Mouse (Mus musculus): Measurements from ENCODE around the gene Rnf214. TPM values are rescaled to one million over a fixed set of nuclear protein-coding genes. Genes with fewer than 3 reads are reported as not detected.
A peak's percentile ranks its signal among the peaks of the same experiment; 100 is the strongest.

The Rnf214 gene
- polyA plus RNA-seq, 1 experiment from 2014 or later = 39.2 TPM

DNA sequence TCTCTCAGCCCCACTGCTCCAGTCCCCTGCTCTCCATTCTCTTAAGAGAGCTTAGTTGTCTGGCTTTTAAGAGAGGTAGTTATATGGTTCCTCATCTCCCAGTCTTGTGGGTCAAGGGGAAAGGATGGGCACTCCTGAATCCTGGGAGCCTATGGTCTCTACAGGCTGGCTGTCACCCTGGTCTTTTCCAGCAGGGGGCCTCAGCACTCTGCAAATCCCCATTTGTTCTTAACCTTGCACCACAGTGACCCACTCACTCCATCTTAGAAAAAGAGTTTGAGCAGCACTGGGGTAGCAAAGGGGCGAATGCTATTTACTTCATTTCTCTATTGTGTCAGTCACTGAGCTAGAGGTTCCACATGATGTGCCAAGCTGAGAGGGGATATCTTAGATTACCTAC is 5.0 kb upstream of the Rnf214 start:
- H3K4me3 ChIP-seq (ENCODE audit: inconsistent target) = no peak overlapping the region
- 67% methylated on average over 1 of the region's 1 CpGs for WGBS (ENCODE audit: missing documents)
- no peak overlapping the region for H3K27ac ChIP-seq
- peaks cover 72% of the 10 kb centered on the region for H3K36me3 ChIP-seq (ENCODE audit: inconsistent target)
- H3K79me2 ChIP-seq (ENCODE audit: inconsistent target) = peaks cover 31% of the 10 kb centered on the region

DNA sequence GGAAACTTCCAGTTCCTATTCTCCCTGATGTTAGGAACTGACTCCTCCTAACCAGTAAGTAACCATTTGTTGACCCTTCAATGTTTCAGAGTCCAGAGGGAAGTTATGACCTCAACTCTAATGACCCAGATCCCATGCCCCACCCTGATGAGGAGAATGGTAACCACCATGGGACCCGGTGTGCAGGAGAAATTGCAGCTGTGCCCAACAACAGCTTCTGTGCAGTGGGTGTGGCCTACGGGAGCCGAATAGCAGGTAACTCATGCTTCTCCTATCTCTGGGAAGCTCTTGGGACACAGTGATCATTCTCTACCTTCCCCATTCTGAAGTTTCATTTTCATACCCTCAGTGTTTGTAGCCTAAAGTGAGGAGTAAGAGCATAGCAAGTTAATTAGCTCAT is 4.3 kb upstream of the Rnf214 start:
- 59% methylated on average over 3 of the region's 3 CpGs for WGBS (ENCODE audit: missing documents)
- Histone ChIP-seq H3K27ac (no peak overlapping the region), H3K4me3 (ENCODE audit: inconsistent target) (no peak overlapping the region), H3K79me2 (ENCODE audit: inconsistent target) (peaks cover 31% of the 10 kb centered on the region), H3K36me3 (ENCODE audit: inconsistent target) (peaks cover 68% of the 10 kb centered on the region)

DNA sequence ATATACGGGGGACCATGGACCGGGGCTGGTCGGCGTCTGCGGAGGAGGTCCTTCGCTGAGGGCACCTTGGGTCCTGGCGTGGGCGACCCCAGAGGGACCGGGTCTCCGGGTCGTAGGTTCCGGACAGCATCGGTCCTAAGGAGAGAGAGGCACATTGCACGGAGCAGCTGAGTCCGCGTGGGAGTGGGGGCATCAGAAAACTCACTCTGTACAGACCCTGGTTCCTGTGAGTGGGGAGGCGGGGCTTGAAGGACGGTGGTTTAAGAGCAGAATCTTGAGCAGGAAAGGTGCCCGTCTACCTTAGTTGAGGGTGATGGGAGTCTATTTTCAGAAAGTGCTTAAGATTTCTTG is 342 bp upstream of the Rnf214 start:
- H3K4me3 ChIP-seq (ENCODE audit: inconsistent target) = peak overlapping the region; percentile 92
- peaks cover 62% of the 10 kb centered on the region for H3K79me2 ChIP-seq (ENCODE audit: inconsistent target)
- WGBS (ENCODE audit: missing documents) = 2% methylated on average over 19 of the region's 19 CpGs
- H3K27ac ChIP-seq = peak overlapping the region; percentile 91
- H3K36me3 ChIP-seq (ENCODE audit: inconsistent target) = peaks cover 28% of the 10 kb centered on the region; the same call in 1 of the 2 replicates

DNA sequence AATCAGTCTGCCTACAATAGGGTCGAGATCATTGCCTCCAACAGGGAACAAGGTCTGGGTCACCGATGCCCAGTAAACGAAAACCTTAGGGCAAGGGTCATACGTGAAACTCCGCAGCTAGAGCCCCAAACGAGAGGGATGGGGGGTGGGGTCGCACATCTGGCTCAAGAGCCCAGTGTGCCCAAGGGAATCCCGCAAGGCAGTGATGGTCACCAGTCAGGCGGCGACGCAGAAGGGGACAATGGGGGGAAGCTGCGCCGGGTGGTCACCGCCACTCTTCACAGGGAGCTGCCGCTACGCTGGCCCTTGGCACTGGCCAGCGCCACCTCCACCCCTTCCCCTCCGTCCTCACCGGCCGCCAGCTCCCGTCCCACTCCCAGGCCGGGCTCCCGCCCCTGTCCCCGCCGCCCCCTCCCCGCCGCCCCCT is 887 bp downstream of the Rnf214 start:
- H3K27ac ChIP-seq = no peak overlapping the region
- peak overlapping the region; percentile 69 for H3K4me3 ChIP-seq (ENCODE audit: inconsistent target)
- 0% methylated on average over 13 of the region's 27 CpGs for WGBS (ENCODE audit: missing documents)
- H3K79me2 ChIP-seq (ENCODE audit: inconsistent target) = peaks cover 62% of the 10 kb centered on the region
- peaks cover 22% of the 10 kb centered on the region; the same call in 1 of the 2 replicates for H3K36me3 ChIP-seq (ENCODE audit: inconsistent target)

DNA sequence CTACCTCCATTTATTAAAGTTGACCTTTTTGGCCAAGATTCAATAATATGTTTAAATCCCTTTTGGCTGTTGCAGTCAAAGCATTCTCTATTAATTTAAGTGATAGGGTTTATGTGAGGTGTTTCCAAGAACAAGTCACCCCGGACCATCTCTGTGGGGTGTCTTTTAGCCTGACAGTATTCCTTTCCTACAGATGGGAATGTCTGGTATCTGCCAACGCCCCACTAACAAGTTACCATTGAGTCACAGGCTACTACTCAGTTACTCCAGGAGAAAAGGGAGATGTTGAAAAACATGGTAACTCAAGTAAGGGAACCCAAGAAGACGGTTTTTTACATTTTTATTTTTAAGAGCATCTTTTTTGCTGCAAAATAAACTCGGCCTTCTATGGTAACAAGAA is 1.5 kb downstream of the Rnf214 start:
- H3K36me3 ChIP-seq (ENCODE audit: inconsistent target) = peaks cover 15% of the 10 kb centered on the region; the same call in 1 of the 2 replicates
- H3K4me3 ChIP-seq (ENCODE audit: inconsistent target) = peak overlapping the region; percentile 69
- H3K27ac ChIP-seq = no peak overlapping the region
- 90% methylated on average over 4 of the region's 4 CpGs for WGBS (ENCODE audit: missing documents)
- H3K79me2 ChIP-seq (ENCODE audit: inconsistent target) = peaks cover 62% of the 10 kb centered on the region

DNA sequence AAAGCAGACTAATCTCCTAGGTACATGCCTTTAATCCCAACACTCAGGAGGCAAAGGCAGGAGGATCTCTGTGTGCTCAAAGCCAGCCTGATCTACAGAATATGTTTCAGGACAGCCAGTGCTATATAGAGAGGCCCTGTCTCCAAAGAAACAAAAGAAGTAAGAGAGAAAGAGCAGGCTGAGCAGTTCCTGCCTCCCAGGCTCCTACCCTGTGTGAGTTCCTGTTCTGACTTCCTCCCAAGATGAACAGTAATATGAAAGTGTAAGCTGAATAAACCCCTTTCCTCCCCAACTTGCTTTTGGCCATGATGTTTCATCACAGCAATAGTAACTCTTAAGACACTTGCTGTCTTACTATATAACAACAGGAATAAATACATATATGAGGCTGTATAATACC is 13.0 kb downstream of the Rnf214 start:
- Histone ChIP-seq H3K36me3 (ENCODE audit: inconsistent target) (peaks cover 38% of the 10 kb centered on the region; the same call in 1 of the 2 replicates), H3K79me2 (ENCODE audit: inconsistent target) (peaks cover 7% of the 10 kb centered on the region; the same call in 1 of the 2 replicates), H3K27ac (peak overlapping the region; percentile 57), H3K4me3 (ENCODE audit: inconsistent target) (no peak overlapping the region)

DNA sequence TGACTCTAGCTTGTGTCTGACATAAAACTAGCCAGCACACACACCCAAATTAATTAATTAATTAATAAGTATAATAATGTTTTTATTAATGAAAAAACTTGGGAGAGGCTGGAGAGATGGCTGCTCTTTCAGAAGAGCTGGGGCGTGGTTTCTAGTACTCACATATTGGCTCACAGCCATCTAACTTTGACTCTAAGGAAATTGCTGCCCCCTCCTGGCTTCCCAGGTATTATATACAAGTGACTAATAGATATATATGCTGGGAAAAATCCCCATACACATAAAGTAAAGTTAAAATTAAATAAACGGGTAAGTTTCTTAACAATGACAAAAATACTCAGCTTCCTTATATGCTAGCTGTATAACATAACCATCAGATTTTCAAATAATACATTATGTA is 28.8 kb downstream of the Rnf214 start:
- Histone ChIP-seq H3K27ac (no peak overlapping the region), H3K79me2 (ENCODE audit: inconsistent target) (no peaks in the 10 kb centered on the region), H3K36me3 (ENCODE audit: inconsistent target) (peaks cover 49% of the 10 kb centered on the region; the same call in 1 of the 2 replicates), H3K4me3 (ENCODE audit: inconsistent target) (no peak overlapping the region)
- WGBS (ENCODE audit: missing documents) = 85% methylated on average over 2 of the region's 2 CpGs

DNA sequence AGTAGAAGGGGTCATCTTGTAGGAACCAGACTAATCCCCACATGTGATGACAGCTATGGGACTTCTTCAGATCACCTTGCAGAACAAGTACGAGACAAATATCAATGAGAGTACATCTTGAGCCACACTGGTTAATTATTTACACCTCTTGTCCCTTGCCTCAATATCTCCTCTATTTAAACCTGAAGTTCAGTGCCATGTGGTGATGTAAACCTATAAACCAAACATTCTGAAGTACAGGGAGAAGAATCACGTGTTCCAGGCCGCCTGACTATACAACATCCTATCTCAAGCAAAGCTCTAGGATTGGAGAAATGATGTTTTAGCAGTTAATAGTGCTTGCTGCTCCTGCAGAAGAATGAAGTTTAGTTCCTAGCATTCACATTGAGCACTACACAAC is 36.4 kb downstream of the Rnf214 start:
- H3K27ac ChIP-seq = no peak overlapping the region
- H3K4me3 ChIP-seq (ENCODE audit: inconsistent target) = no peak overlapping the region
- no peaks in the 10 kb centered on the region for H3K79me2 ChIP-seq (ENCODE audit: inconsistent target)
- 97% methylated on average over 3 of the region's 3 CpGs for WGBS (ENCODE audit: missing documents)
- peaks cover 77% of the 10 kb centered on the region for H3K36me3 ChIP-seq (ENCODE audit: inconsistent target)

DNA sequence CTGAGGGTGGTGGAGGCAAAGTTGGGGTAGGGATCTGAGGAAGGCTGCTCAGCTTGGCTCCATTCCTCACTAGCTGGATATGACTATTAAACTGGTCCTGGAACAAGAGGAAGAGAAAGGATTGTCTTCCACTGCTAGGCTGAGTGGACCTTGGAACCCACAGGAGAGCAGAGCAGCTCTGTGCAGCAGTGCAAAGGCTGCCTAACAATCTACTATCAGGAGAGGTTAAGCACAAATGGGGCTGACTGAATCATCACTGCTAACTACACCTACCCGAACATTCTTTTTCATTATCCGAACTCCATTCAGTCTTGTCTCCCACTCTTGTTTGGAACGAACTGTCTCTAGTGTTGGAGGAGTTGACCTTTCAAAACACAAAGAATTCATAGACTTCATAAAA is 37.5 kb downstream of the Rnf214 start:
- whole genome bisulfite sequencing (ENCODE audit: missing documents) = 97% methylated on average over 3 of the region's 3 CpGs

DNA sequence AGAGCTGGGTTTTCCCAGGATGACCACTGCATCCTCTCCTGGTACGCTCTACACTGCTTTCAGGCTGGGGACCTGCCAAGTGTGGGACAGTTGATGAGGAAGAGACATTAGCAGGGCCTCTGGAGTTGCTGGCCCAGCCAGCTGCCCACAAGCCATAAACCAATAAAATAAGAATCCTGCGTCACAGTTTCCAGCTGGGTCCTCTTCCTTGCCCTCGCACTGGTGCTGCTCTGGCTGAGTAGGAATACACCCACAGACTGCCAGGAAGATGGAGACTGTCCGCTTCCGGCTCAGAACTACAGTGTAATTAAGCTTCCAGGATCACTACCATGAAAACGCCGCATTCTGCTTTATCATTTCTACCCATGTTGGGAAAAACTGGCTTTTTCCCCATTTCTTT is 44.9 kb downstream of the Rnf214 start:
- Histone ChIP-seq H3K4me3 (ENCODE audit: inconsistent target) (no peak overlapping the region), H3K27ac (no peak overlapping the region), H3K36me3 (ENCODE audit: inconsistent target) (peaks cover 74% of the 10 kb centered on the region), H3K79me2 (ENCODE audit: inconsistent target) (no peaks in the 10 kb centered on the region)
- 89% methylated on average over 5 of the region's 7 CpGs for WGBS (ENCODE audit: missing documents)

More for the DNA sequence above, 37.5 kb downstream of the Rnf214 start:
- Histone ChIP-seq H3K36me3 (ENCODE audit: inconsistent target) (peaks cover 80% of the 10 kb centered on the region), H3K27ac (no peak overlapping the region), H3K79me2 (ENCODE audit: inconsistent target) (no peaks in the 10 kb centered on the region), H3K4me3 (ENCODE audit: inconsistent target) (no peak overlapping the region)

DNA sequence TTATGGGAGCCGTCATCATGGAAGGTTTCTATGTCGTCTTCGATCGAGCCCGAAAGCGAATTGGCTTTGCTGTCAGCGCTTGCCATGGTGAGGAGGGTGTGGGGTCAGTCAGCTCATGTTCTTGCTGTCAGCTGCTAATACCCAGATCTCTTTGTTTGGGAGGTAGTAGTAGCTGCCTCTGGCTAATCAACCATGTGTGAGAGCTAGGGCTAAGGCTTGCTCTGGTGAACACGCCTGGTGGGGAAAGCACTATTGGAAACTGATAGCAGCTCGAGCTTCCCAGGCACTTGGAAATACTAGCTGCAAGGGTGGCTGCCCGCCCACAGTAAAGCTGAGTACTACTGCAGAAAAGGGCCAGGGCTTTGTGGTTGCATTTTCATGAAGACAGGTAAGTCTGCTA is 47.3 kb downstream of the Rnf214 start:
- no peak overlapping the region for H3K4me3 ChIP-seq (ENCODE audit: inconsistent target)
- WGBS (ENCODE audit: missing documents) = 95% methylated on average over 10 of the region's 10 CpGs
- no peaks in the 10 kb centered on the region for H3K79me2 ChIP-seq (ENCODE audit: inconsistent target)
- H3K36me3 ChIP-seq (ENCODE audit: inconsistent target) = peaks cover 52% of the 10 kb centered on the region
- H3K27ac ChIP-seq = no peak overlapping the region

DNA sequence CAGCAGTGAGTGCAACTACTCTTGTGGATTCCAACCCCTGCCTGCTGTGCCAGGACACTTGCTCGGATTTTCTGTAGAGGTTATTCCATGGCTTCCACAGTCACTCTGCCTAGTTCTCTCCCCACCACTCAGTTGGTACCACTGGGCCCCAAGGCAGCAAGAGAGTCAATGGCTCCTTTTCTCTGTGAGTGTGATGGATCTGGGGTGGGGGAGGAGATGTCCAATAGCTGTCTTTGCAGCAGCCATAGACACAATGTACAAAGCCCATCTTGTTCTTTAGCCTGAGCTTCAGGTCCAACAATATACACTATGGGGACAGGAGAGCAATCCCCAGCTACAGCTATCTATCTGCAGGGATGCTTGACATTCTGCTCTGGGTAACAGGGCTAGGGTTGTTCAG is 52.6 kb downstream of the Rnf214 start:
- WGBS (ENCODE audit: missing documents) = 75% methylated on average over 1 of the region's 1 CpGs
- no peak overlapping the region for H3K27ac ChIP-seq

DNA sequence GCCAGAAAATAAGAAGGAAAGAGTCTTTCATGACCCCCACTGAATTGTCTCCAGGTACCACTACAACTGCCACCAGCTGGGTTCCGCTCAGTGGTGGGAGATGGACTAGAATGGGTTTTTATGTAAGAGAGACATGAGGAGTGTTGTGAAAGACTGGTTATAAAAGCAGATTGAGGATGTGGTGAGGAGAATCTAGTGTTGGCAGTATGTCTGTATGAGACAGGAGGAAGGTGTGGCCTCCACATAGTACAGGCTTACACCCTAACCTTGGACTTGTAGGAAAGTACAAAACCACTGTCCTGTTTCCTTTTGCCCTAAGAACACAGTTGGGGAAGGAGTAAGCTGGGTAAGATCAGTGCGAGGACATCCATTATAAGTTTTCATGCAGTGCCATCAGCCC is 53.0 kb downstream of the Rnf214 start:
- no peaks in the 10 kb centered on the region for H3K79me2 ChIP-seq (ENCODE audit: inconsistent target)
- H3K36me3 ChIP-seq (ENCODE audit: inconsistent target) = 0 out of 2 replicates have a peak, but pooled peaks cover 5% of the 10 kb centered on the region
- H3K27ac ChIP-seq = no peak overlapping the region
- no peak overlapping the region for H3K4me3 ChIP-seq (ENCODE audit: inconsistent target)
- WGBS (ENCODE audit: missing documents) = 50% methylated on average over 2 of the region's 2 CpGs

More for the DNA sequence above, 52.6 kb downstream of the Rnf214 start:
- Histone ChIP-seq H3K4me3 (ENCODE audit: inconsistent target) (no peak overlapping the region), H3K79me2 (ENCODE audit: inconsistent target) (no peaks in the 10 kb centered on the region), H3K36me3 (ENCODE audit: inconsistent target) (peaks cover 10% of the 10 kb centered on the region; the same call in 1 of the 2 replicates)

DNA sequence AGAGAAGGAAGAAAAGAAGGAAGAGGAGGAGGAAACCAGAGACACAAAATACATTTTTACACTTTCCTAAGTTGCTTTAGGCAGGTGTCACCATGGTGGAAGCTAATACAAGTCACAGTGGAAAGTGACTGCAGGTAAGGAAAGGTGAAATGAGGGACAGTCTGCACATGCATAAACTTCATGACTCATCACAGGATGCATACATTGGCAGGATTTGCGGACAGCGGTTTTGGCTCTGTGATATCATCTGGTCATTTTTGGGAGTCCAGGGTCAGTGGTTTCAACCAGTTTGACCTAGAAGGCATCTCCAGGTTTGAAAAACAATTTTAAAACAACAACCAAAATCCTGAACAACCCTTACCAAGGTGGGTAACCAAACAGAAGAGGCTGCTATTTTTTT is 54.9 kb downstream of the Rnf214 start:
- Histone ChIP-seq H3K27ac (no peak overlapping the region), H3K4me3 (ENCODE audit: inconsistent target) (no peak overlapping the region), H3K79me2 (ENCODE audit: inconsistent target) (no peaks in the 10 kb centered on the region), H3K36me3 (ENCODE audit: inconsistent target) (no peaks in the 10 kb centered on the region)
- 71% methylated on average over 2 of the region's 2 CpGs for WGBS (ENCODE audit: missing documents)

DNA sequence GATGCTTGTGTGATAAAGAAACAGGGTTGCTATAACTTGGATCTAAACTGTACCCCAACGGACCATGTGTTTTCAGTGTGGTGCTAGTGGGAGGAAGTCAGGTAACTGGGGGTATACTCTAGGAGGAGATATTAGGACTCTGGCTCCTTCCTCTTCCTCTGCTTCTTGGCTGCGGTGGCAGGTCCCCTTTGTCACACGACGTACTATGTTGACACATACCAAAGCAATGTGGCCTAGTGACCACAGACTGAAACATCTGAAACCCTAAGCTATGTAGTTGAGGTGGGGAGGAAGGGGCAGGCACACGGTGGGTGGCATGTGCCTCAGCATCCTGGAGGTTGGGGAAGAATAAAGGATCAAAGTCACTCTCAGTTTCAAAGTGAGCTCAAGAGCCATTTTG is 55.4 kb downstream of the Rnf214 start:
- no peaks in the 10 kb centered on the region for H3K36me3 ChIP-seq (ENCODE audit: inconsistent target)
- 7% methylated on average over 5 of the region's 5 CpGs for WGBS (ENCODE audit: missing documents)
- no peak overlapping the region for H3K27ac ChIP-seq
- no peaks in the 10 kb centered on the region for H3K79me2 ChIP-seq (ENCODE audit: inconsistent target)
- H3K4me3 ChIP-seq (ENCODE audit: inconsistent target) = no peak overlapping the region

DNA sequence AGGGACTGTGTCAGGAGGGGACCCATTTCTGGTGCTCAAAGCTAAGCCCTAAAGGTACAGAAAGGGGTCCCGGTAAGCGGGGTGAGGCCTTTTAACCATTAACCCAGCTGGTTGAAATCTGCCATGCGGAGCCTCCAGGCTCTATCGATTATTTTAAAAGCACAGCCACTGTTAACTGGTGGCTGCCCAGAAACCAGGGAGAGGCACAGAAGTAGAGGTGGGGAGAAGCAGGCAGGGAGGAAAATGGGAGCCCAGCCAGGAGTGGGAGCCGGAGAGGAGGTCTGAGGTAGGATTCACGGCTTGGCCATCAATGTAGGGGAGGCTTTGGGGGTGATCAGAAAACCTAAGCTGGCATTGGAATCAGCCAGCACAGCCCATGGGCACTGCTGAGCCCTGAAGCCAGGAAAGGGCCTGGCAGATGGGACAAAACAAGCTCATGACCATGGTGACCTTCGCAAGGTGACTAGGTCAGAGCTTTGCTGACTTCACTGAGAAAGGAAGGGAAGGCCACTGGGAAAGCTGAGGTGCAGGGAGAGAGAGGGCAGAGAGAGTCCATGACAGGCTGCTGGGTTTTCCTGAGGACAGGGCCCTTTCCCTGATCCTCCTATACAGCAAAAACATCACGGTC is 56.1 kb downstream of the Rnf214 start:
- H3K27ac ChIP-seq = no peak overlapping the region
- H3K79me2 ChIP-seq (ENCODE audit: inconsistent target) = no peaks in the 10 kb centered on the region
- WGBS (ENCODE audit: missing documents) = 83% methylated on average over 8 of the region's 8 CpGs

More for the DNA sequence above, 56.1 kb downstream of the Rnf214 start:
- H3K36me3 ChIP-seq (ENCODE audit: inconsistent target) = no peaks in the 10 kb centered on the region
- H3K4me3 ChIP-seq (ENCODE audit: inconsistent target) = no peak overlapping the region
